Mouse (Mus musculus) frontal cortex, postnatal 36 days (tissue): ENCODE results near the gene Utrn.
"Not testable (repeated sequence)": the region's sequence is repeated elsewhere in the genome, so short reads cannot be mapped to it uniquely, and the experiment has no call there.

ENCODE experiments used
- DNase-seq, 2 experiments: peaks; one replicate each; pipeline ENCODE4 v3.0.0; 2022; ENCODE audit warnings: low spot score in 2 of 2

Utrn gene

DNA sequence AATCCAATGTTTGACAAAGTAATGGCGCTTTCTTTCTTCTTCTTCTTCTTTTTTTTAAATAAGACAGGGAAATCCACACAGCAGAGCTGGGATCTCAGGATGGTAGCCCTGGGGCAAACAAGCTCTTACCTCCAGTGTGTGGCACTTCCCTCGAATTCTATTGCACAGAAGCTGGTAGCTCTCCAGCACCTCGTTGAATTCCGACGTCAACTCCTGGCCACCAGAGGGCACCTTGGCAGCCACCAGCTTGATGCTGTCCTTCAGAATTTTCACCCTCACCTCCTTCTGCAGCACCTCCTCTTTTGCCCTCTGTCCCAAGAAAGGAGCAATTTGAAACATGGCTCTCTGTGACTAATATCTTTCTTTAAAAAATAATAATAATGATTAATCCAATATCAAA, 178.6 kb downstream of the Utrn start:
- peak; percentile 65 to 67 for DNase-seq

DNA sequence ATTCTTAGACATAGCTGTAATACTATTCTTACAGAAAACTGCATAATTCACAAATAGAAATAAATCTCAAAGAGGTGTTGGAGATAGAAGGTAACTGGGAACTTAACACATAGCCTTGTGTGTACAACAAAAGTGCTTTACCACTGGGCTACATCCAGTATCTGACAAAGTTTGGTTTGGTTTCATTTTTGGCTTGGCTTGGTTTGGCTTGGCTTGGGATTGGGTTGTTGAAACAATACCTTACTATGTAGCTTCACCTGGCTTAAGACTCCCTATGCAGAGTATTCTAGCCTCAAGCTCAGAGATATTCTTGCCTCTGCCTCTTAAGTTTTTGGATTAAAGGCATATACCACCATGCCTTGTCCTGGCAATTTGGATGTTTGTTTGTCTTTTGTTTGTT, 183.5 kb downstream of the Utrn start:
- no peak for DNase-seq

DNA sequence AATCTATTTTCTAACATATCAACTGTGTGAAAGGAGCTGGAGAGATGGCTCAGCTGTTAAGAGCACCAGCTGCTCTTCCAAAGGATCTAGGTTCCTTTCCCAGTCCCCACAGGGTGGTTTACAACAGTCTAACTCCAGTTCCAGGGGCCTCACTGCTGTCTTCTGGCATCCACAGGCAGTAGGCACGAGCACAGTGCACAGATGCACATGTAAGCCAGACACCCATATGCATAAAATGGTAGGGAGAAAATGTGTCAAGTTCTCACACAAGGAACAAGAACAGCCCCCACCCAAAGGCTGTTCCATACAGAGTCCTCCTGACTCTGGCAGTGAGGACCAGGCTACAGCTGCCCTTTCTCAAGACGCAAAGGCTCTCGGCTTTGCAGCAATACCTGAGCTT, 185.1 kb downstream of the Utrn start:
- peak; percentile 15 to 39 for DNase-seq

DNA sequence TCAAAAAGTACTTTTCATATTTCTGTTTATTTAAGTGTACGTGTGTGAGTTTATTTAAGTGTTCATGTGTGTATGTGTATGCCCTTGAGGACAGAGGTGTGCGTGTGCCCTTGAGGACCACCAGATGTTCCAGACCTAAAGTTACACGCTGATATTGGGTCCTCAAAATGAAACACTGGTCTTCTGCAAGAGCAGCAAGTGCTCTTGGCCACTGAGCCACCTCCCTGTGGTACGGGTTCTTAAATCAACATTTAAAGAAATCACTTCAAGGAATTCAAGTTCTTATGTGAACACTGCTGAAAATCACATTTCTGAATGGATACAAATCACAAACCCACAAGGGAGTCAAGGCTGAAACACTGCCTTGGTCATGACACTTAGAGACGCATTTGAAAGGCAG, 195.9 kb downstream of the Utrn start:
- no peak for DNase-seq

DNA sequence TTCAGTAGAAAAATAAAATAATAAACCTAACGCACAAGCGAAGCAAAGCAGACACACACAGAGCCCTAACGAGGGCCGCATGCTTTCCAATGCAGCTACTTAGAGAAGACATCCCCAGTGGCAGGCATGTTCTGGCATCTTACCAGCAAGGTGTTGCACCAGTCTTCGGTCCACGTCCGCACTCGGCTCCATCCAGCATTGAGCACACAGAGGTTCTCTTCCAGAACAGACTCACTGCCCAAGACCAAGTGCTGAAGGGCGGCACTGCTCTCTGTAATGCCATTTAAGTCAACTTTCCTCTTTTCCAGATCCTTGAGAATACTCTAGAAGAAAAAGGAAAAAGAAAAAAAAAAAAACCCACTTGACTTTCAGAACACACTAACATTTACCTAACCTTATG, 197.6 kb downstream of the Utrn start:
- DNase-seq: no peak

DNA sequence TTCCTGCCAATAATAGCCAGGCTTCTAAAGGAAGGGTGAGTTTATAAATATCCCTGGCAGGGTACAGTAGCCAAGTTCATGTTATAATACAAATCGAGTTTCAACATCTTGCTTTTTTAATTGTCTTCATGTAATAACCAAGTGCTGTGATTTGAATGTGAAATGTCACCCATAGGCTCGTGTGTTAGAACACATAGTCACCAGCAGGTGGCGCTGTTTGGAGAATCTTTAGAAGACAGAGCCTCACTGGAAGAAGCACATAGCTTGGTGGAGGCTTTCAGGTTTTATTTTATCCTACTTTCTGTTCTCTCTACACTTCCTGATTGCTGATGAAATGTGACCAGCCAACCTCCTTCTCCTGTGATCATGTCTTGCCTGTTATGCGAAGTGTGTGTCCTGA, 207.1 kb downstream of the Utrn start:
- DNase-seq: no peak

DNA sequence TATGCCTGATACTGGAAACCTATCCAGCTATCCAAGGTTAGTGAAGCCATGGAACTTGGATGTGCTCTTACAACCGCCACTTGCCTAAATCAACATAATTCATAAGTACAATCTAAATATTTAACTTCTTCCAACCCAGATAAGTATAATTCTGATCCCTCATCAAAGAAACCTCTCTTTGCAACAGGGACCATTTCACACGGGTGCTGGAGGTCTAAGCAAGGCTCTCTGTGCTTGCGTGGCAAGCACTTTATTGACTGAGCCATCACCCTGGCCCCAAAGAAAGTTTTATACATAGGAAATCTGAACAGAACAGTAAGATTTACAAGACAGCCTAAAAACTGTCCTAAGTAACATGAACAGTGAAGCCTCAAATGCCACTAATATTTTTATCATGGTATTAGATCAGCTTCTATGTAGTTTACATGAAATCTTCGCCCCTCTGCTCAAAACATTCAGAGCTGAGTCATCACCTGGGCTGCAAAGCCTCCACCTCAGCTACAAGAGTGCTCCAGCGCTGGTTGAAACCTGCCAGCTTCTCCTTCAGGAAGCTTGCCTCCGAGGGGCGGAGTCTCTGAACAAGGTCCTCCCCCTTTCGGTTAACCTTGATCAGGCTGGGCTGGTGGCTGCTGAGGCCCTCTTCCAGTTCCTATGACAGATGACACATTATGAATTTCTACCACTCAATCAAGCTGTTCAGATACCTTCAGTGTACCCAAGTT, 211.0 kb downstream of the Utrn start:
- DNase-seq: no peak

DNA sequence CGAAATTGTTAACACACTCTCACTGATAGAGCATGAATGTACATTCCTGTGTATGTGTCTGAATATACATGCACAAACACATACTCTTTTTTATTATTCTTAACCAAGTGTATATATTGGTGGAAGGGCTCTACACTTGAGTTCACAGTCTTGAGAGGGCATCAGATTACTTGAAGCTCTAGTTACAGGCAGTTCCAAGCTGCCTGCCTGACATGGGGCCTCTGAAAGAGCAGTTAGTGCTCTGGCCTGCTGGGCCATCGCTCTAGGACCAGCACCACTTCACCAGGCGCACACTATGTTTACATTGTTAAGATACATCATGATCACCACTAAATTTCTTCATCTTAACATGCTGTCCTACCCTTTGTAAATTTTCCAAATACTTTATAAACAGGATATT, 216.2 kb downstream of the Utrn start:
- no peak for DNase-seq

DNA sequence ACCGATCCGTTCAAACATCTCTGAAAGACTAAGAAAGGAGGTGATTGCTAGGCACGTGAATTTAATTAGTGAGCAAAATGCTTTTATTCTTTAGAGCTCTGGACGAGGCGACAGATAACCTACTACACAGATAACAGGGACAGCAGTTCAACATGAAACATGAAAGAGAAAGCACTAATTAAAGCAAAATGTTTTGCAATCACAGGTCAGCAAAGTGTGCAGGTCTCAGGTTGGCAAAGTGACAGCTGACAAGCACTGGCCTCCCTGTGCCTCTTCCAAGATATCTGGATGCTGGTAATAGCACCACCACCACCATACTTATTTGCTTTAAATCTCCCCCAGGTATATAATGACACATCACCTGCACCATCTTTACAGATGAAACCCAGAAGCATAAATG, 223.0 kb downstream of the Utrn start:
- DNase-seq: no peak

DNA sequence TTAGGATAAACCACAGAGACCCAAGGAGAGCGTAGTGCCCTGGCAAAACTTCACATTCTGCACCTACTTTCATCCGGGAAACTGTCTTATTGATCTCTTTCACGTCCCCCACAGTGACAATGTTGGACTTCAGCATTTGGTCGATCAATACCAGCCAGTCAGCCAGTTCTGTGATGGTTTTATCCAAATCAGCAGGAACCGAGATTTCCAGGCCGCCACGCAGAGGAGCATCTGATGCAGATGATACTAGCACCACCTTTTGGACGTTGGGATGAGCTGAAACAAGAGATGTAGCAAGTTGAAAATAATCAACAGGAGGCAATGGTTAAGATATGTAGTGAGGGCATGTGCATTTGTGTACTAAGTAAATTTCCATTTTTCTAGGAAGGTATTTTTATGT, 225.8 kb downstream of the Utrn start:
- DNase-seq: peak in 1 of 2 experiments; percentile 30

DNA sequence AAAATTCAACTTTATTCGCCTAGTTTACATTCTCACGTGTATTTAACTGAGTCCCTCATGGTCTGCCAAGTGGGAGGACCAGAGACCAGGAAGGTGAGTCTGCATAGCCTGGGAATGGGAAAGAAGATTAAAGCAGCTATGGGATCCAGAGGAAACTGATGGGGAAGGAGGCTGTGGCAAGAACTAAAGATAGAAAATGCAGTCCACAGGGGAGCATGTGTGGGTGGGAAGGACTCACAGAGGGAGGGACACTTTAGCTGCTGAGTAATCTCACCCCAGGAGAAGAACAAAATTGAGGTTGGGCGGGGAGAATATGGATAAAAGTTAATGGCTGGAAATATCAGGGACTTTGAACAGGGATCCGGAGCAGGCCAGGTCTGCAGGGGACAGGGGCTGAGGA, 229.5 kb downstream of the Utrn start:
- peak in 1 of 2 experiments; percentile 4 for DNase-seq

DNA sequence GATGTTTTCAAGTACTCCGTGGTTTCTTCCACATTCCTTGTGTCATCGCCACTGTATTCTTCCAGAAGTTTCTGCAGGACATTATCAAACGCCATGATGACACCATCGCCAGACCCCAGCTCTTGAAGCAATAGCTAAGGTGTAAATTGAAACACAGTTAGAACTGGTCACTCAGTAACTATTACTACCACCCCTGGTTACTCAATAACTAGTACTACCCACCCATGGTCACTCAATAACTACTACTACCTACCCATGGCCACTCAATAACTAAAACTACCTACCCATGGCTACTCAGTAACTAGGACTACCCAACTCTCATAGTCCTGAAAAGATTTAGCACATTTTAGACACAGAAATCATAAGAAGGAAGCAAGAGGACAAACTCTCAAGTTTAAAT, 235.2 kb downstream of the Utrn start:
- no peak for DNase-seq

DNA sequence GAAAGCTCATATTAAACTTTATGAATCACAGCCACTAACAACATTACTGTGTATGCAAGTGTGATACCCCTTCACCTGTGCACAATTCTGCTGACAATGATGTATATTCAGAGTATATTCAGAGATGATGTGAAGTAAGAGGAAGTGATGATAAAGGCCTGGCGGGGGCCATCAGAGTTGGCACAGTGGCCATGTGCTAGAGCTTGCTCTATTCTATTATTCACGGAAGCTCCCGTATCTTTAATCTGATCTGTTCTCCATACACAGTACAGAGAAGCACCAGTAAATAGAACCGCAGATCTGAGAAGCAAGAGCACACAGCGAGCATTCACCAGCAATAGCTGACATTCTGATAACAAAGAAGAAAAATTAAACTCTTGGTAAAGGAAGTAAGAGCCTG, 238.2 kb downstream of the Utrn start:
- no peak for DNase-seq

DNA sequence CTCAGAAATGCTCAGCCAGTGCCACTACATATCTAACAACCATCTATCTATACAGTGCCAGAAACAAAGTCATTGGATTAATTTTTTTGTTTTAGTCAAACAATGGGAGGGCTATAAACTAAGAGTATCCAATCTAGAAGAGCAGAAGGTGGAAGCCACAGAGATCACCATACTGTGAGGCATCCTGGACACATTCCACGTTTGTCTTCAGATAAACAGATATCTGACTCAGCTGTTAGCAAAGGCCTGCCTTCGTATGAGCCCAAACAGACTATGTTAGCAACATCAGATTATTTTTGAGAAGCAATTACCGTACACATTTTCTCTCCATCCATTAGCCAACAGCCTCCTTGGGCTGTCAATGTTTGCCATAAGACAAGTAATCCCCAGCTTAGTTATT, 250.8 kb downstream of the Utrn start:
- no peak for DNase-seq

DNA sequence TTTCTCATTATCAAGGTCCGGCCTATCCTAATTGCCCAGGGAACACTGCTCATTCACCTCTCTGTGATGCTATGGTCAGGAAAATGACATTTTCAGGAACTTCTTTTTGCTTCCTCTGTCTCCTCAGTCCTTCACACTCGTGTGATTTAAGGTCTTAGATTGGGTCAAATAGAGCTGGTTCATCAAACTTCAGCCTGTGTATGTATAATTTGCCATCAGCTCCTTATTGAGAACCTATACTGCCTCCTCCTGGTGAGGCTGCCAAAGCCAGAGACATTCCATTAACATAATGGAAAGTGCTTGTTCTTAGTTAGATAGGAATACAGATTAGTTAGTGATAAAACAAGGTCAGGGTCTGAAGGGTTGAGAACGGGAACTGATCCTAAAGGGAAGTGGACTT, 253.4 kb downstream of the Utrn start:
- DNase-seq: no peak

DNA sequence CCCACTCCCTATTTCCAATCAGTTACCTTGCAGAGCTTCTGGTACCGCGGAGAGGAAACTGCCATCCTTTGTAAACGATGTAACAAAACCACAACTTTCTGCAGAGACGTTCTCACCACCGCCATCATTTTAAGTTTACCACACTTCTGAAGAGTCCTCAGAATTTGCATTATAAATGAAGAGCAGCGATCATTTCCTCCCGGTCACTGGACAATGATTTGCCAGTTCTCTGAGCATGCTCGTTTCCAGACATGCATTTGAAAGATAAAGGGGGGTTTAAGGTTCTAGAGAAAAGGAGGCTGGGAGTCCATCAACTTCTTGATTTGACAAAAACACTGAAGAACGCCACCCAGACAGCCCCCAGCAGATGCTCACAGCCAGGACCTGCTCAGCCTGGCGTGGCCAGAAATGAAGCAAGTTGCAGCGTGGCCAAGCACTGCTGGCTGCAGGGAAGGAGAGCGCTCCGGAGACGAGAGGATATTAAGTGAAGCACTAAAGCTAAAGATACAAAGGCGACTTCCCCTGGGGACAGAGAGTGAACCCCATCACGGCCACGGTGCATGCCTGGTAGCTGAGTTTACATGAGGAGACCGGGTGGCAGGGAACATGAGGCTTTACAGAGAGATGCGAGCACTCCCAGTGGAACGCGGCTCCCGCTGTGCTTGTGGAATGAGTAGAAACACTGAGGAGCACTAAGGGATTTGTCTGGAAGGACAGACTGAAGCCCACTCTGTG, 254.5 kb downstream of the Utrn start:
- peak; percentile 66 to 67 for DNase-seq

DNA sequence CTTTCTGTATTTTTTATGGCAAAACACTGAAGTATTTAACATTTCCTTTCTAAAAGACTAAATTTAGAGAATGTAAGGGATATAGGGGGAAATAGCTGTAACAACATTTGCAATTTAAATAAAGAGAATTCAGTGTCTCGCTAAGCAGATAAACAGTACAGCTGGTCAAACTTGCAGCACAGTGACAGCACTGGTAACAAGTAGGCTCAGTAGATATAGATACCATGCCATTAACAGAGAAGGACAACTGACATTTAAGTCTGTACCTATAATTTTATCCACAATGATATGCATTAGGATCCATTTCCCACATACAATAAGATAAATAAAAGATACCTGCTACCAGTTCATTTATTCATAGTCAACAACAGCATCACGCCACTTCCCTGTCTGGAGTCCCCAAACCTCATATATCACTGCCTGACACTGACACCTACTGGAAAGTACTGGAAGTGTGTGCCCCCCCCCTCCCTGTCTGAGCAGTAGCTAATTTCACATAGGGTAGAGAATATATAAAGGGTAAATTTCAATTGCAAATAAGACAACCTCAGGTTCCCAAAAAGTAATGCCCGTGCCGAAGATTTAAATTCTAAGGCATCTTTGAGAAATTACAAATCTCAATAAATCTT, 256.8 kb downstream of the Utrn start:
- DNase-seq: peak; percentile 31 to 36

DNA sequence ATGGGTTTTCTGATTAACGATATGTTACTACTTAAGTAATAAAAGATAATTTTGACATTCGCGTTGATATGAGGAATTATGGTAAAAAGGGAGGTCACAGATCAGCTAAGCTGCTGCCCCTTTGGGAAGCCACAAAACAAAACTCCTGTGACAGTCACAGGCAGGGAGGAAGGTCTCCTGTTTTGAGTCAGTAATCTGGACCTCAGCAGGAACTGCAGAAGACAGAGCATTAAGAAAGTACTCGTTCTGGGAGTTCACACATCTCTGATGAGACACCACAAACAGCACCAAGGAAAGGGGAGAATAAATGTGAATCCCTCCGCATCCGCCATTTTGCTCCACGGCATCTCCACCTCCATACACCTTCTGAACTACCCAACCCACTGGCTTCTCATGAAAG, 259.3 kb downstream of the Utrn start:
- DNase-seq: no peak

DNA sequence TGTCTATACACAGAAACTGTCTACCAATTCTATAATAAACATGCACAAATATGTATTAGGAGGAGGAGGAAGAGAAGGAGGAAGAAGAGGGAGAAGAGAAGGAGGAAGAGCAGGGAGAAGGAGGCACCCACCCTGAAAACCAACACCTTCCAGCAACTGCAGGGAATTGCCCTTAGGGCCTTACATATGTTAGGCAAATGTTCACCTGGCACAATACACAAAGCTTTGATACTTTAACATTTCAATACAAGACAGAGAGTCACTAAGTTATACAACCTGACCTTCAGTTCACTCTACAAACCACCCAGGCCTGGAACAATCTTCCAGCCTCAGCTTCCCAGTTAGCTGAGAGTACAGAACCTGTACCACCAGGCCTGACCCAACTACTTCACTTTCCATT, 260.5 kb downstream of the Utrn start:
- no peak for DNase-seq

DNA sequence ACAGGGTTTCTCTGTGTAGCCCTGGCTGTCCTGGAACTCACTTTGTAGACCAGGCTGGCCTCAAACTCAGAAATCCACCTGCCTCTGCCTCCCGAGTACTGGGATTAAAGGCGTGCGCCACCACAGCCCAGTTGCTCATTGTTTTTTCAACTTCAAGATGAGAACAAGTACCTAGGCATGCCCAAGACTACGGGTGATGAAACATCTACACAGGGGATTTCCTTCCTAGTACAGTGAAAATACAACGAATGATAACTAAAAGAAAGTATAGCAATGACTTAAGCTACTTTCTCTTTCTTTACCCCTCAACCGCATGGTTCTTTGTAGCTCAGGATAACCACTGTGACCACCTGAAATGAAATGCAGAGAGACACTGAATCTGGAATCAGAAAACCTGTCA, 262.0 kb downstream of the Utrn start:
- not testable (repeated sequence) for DNase-seq

DNA sequence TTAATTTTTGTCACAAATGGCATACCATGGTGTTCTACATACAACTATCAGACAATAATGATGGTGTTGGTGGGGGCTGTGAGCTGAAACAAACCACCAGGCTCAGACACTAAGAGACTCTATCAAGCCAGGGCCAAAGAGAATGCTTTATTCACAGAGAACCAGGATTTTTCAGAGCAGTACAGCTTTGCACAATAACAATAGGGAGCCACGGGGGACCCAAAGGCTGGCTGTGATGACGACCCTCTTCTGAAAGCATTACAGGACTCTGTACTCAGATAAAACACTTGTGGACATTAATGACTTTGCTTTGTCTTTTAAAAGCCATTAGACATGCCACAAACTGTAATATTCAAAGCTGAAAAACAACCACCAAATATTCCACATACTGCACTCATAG, 273.8 kb downstream of the Utrn start:
- DNase-seq: no peak

DNA sequence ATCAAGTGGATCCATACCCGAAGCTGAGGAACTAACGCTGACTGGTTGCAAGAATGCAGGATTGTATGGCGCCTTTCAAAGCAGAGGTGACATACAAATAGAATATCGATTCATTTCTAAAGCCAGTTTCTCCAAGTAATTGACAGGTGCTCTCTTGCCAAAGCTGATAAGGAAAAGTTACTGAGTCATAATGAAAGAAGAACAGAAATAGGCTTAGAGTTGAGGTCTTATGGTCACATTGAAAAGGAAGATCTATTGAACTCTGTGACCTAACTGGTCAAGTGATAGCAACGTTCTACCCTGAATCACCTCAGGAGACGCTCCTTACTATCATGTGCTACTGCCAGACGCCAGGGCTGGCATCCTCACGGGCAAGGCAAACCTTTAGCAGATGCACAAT, 274.2 kb downstream of the Utrn start:
- no peak for DNase-seq

DNA sequence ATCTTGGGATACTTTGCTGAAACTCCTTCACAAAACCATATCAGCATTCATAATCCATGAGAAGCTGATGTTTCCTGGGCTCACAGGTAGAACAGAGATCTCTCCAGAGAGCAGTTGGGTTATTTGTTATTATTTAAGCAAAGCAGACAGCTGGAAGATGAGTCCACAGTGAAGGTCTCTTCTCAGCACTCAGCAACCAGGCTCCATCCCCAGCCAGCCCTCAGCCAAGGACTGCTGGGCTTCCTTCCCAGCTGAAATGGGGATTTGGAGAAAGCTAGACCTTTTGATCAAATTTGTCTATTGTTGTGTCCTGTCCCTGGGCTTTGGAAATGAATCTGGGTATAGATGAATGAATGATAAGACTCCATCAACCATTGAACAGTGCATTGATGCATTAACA, 276.1 kb downstream of the Utrn start:
- no peak for DNase-seq
